Mouse (Mus musculus): ENCODE data around the gene Mphosph6. TPM values are rescaled to one million over a fixed set of nuclear protein-coding genes. Genes with fewer than 3 reads are reported as not detected.

The Mphosph6 gene
- polyA plus RNA-seq, 1 experiment from 2014 or later: 17.2 TPM

GRCm38 (mm10) chr8:117805419-117805818 lies 3.7 kb upstream of the Mphosph6 start:
- Histone ChIP-seq H3K9me3 (ENCODE audit: low read length) (no peaks in the 10 kb centered on the region), H3K27ac (ENCODE audit: low read depth) (no peak overlapping the region), H3K4me2 (ENCODE audit: low read depth, low read length) (no peak overlapping the region), H3K4me3 (ENCODE audit: low read depth, low read length) (no peak overlapping the region), H3K36me3 (replicated peaks; ENCODE audit: insufficient read depth, low read length) (no peaks in the 10 kb centered on the region), H3K27me3 (ENCODE audit: insufficient read depth, low read length) (no peaks in the 10 kb centered on the region), H3K4me1 (ENCODE audit: insufficient read depth) (peaks cover 12% of the 10 kb centered on the region), H3K9ac (replicated peaks) (no peak overlapping the region)
- DNase-seq: no peak
- ATAC-seq: no peak
- WGBS (ENCODE audit: insufficient replicate concordance): 57% methylated on average over 5 of the region's 5 CpGs
- TF ChIP-seq CTCF (IDR thresholded peaks at IDR 0.05; ENCODE audit: low read depth) (no peak), EP300 (IDR thresholded peaks at IDR 0.05; ENCODE audit: low read depth) (no peak)

DNA sequence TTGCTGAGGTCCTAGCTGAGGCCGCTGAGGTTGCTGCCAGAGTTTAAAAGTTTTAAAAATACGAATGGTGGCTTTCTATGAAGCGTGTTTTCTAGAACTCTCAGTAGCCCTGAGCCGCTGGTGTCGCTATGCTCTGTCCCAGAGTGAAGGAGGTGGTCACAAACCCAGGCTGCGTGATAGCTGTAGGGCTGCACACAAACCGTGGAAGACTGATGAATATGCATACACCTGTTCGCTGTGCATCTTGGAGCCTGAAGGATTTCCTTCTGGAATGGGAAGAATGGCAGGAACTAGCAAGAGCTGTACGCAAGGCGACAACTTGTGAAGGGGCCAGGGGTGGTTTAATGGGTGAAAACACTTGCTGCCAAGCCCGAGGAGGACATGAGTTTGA lies 551 bp upstream of the Mphosph6 start:
- Histone ChIP-seq H3K4me2 (ENCODE audit: low read depth, low read length) (peak overlapping the region; percentile 88), H3K9ac (replicated peaks) (peak overlapping the region; percentile 64), H3K36me3 (replicated peaks; ENCODE audit: insufficient read depth, low read length) (peaks cover 14% of the 10 kb centered on the region), H3K9me3 (ENCODE audit: low read length) (no peaks in the 10 kb centered on the region), H3K27me3 (ENCODE audit: insufficient read depth, low read length) (no peaks in the 10 kb centered on the region), H3K4me3 (ENCODE audit: low read depth, low read length) (peak overlapping the region; percentile 94), H3K4me1 (ENCODE audit: insufficient read depth) (peaks cover 17% of the 10 kb centered on the region), H3K27ac (ENCODE audit: low read depth) (peak overlapping the region; percentile 77)
- ATAC-seq (peak; percentile 33), DNase-seq (no peak)
- TF ChIP-seq EP300 (IDR thresholded peaks at IDR 0.05; ENCODE audit: low read depth): no peak
- TF ChIP-seq CTCF (IDR thresholded peaks at IDR 0.05; ENCODE audit: low read depth): 0 out of 2 replicates have a peak, but pooled peaks have one; percentile 0
- WGBS (ENCODE audit: insufficient replicate concordance): 6% methylated on average over 11 of the region's 11 CpGs

DNA sequence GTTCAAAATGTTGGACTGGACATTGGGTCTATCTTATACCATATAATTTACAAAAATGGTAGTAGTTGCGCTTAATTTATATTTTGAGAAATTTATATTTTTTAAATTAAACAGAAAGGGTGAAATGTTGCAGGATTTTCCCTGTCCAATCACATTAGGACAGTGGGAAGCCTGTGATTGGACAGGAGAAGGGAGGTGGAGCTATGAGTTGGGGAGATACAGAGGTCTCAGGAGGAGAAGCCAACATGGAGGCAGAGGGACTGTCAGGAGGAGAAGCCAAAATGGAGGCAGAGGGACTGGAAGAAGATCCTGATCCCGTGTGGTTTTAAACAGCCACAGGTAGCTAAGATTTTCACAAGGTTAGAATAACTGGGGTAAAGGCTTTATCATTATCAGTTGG lies 3.7 kb downstream of the Mphosph6 start:
- ATAC-seq (no peak), DNase-seq (no peak)
- H3K36me3 ChIP-seq (replicated peaks; ENCODE audit: insufficient read depth, low read length): peaks cover 37% of the 10 kb centered on the region
- WGBS (ENCODE audit: insufficient replicate concordance): 91% methylated on average over 2 of the region's 2 CpGs
- H3K9ac ChIP-seq (replicated peaks): no peak overlapping the region
- no peak overlapping the region for H3K27ac ChIP-seq (ENCODE audit: low read depth)
- no peaks in the 10 kb centered on the region for H3K9me3 ChIP-seq (ENCODE audit: low read length)
- no peak overlapping the region for H3K4me2 ChIP-seq (ENCODE audit: low read depth, low read length)
- H3K4me1 ChIP-seq (ENCODE audit: insufficient read depth): peaks cover 17% of the 10 kb centered on the region
- H3K27me3 ChIP-seq (ENCODE audit: insufficient read depth, low read length): no peaks in the 10 kb centered on the region
- H3K4me3 ChIP-seq (ENCODE audit: low read depth, low read length): no peak overlapping the region
- TF ChIP-seq CTCF (IDR thresholded peaks at IDR 0.05; ENCODE audit: low read depth) (no peak), EP300 (IDR thresholded peaks at IDR 0.05; ENCODE audit: low read depth) (no peak)

DNA sequence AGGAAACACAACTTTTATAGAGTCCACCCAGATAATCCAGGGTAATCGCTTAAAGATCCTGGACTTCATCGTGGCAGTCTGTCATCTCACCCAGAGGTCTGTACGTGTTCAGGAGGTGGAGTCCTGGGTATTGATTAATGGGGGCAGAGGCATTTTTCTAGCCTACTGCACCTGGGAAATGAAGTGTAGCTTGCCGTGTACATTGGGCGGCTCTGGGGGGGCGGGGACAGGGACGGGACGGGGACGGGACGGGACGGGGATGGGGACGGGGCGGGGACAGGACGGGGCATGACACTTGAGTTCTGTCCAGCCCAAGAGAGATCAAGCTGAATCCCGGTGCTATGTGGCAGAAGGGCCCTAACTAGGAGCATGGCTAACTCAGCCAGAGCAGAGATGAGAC lies 5.3 kb downstream of the Mphosph6 start:
- H3K27ac ChIP-seq (ENCODE audit: low read depth): no peak overlapping the region
- no peak overlapping the region for H3K4me2 ChIP-seq (ENCODE audit: low read depth, low read length)
- H3K36me3 ChIP-seq (replicated peaks; ENCODE audit: insufficient read depth, low read length): peaks cover 39% of the 10 kb centered on the region
- H3K4me1 ChIP-seq (ENCODE audit: insufficient read depth): peaks cover 11% of the 10 kb centered on the region
- no peaks in the 10 kb centered on the region for H3K9me3 ChIP-seq (ENCODE audit: low read length)
- DNase-seq: peak; percentile 71
- no peak overlapping the region for H3K4me3 ChIP-seq (ENCODE audit: low read depth, low read length)
- TF ChIP-seq CTCF (IDR thresholded peaks at IDR 0.05; ENCODE audit: low read depth) (no peak), EP300 (IDR thresholded peaks at IDR 0.05; ENCODE audit: low read depth) (no peak)
- H3K27me3 ChIP-seq (ENCODE audit: insufficient read depth, low read length): no peaks in the 10 kb centered on the region
- 69% methylated on average over 15 of the region's 15 CpGs for WGBS (ENCODE audit: insufficient replicate concordance)
- ATAC-seq: peak; percentile 79
- H3K9ac ChIP-seq (replicated peaks): no peak overlapping the region

DNA sequence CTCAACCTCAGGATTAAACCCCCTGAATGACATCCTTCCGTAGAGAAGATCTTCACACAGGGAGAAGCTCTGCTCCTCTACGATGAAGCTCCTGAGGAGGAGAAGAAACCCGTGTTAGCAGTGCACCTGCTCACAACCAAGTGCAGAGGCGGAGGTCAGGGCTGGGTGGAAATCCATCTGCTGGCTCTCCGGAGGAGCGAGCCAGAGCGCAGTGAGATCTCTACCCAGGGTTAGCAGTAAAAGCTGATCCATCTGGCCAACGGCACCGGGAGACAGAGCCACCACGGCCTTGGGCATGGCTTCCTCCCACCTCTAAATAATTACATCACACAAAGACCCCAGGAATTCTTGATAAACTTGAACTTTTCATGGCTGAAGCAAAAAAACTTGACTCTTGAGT lies 7.2 kb downstream of the Mphosph6 start:
- DNase-seq: no peak
- Histone ChIP-seq H3K9me3 (ENCODE audit: low read length) (no peaks in the 10 kb centered on the region), H3K27me3 (ENCODE audit: insufficient read depth, low read length) (no peaks in the 10 kb centered on the region), H3K27ac (ENCODE audit: low read depth) (no peak overlapping the region), H3K4me2 (ENCODE audit: low read depth, low read length) (no peak overlapping the region), H3K4me1 (ENCODE audit: insufficient read depth) (no peaks in the 10 kb centered on the region), H3K4me3 (ENCODE audit: low read depth, low read length) (no peak overlapping the region), H3K36me3 (replicated peaks; ENCODE audit: insufficient read depth, low read length) (peaks cover 52% of the 10 kb centered on the region), H3K9ac (replicated peaks) (no peak overlapping the region)
- no peak for ATAC-seq
- WGBS (ENCODE audit: insufficient replicate concordance): 92% methylated on average over 10 of the region's 10 CpGs
- TF ChIP-seq EP300 (IDR thresholded peaks at IDR 0.05; ENCODE audit: low read depth) (no peak), CTCF (IDR thresholded peaks at IDR 0.05; ENCODE audit: low read depth) (no peak)

- no peaks in the 10 kb centered on the region for H3K9me3 ChIP-seq (ENCODE audit: low read length)
- no peaks in the 10 kb centered on the region for H3K27me3 ChIP-seq (ENCODE audit: insufficient read depth, low read length)
- peaks cover 41% of the 10 kb centered on the region for H3K36me3 ChIP-seq (replicated peaks; ENCODE audit: insufficient read depth, low read length)
- no peak for ATAC-seq
- no peaks in the 10 kb centered on the region for H3K4me1 ChIP-seq (ENCODE audit: insufficient read depth)
- no peak overlapping the region for H3K4me3 ChIP-seq (ENCODE audit: low read depth, low read length)
- TF ChIP-seq EP300 (IDR thresholded peaks at IDR 0.05; ENCODE audit: low read depth) (no peak), CTCF (IDR thresholded peaks at IDR 0.05; ENCODE audit: low read depth) (no peak)
- no peak overlapping the region for H3K27ac ChIP-seq (ENCODE audit: low read depth)
- DNase-seq: no peak
- 84% methylated on average over 19 of the region's 19 CpGs for WGBS (ENCODE audit: insufficient replicate concordance)
- no peak overlapping the region for H3K4me2 ChIP-seq (ENCODE audit: low read depth, low read length)
- no peak overlapping the region for H3K9ac ChIP-seq (replicated peaks)
These were observed 9.1 kb downstream of the Mphosph6 start for GRCm38 (mm10) chr8:117792616-117793144.

- no peaks in the 10 kb centered on the region for H3K9me3 ChIP-seq (ENCODE audit: low read length)
- WGBS (ENCODE audit: insufficient replicate concordance): 72% methylated on average over 3 of the region's 3 CpGs
- ATAC-seq (no peak), DNase-seq (no peak)
- H3K9ac ChIP-seq (replicated peaks): no peak overlapping the region
- H3K36me3 ChIP-seq (replicated peaks; ENCODE audit: insufficient read depth, low read length): peaks cover 12% of the 10 kb centered on the region
- H3K27ac ChIP-seq (ENCODE audit: low read depth): no peak overlapping the region
- H3K27me3 ChIP-seq (ENCODE audit: insufficient read depth, low read length): no peaks in the 10 kb centered on the region
- H3K4me3 ChIP-seq (ENCODE audit: low read depth, low read length): no peak overlapping the region
- H3K4me2 ChIP-seq (ENCODE audit: low read depth, low read length): no peak overlapping the region
- TF ChIP-seq EP300 (IDR thresholded peaks at IDR 0.05; ENCODE audit: low read depth): no peak
- TF ChIP-seq CTCF (IDR thresholded peaks at IDR 0.05; ENCODE audit: low read depth): no peak
- no peaks in the 10 kb centered on the region for H3K4me1 ChIP-seq (ENCODE audit: insufficient read depth)
These were observed 15.3 kb downstream of the Mphosph6 start for GRCm38 (mm10) chr8:117786428-117786827.
